Mouse (Mus musculus) kidney, embryonic 15.5 days (tissue): Measurements from ENCODE around the gene Bfsp2. TPM values are rescaled to one million over a fixed set of nuclear protein-coding genes. Genes with fewer than 3 reads are reported as not detected.

Experiments used
- ATAC-seq: fragments of 200-750 bp; cut with Nextera tagmentation; replicated peaks from 2 replicates; pipeline ENCODE4 v1.8.0; 2017; ENCODE audit warnings: moderate TSS enrichment; ENCODE audit not compliant: low FRiP score
- H3K27ac ChIP-seq: fragments of 300-500 bp; sonication (generic); 2 replicates; pipeline ENCODE4 v1.5.1; 2015; ENCODE audit warnings: mild to moderate bottlenecking, inconsistent platforms
- H3K27me3 ChIP-seq: fragments of 300-500 bp; sonication (generic); 2 replicates; pipeline ENCODE4 v1.6.1; 2015; ENCODE audit warnings: inconsistent platforms
- H3K36me3 ChIP-seq: fragments of 300-500 bp; sonication (generic); 2 replicates; pipeline ENCODE4 v1.6.1; 2015; ENCODE audit warnings: inconsistent platforms
- H3K4me1 ChIP-seq: fragments of 300-500 bp; sonication (generic); 2 replicates; pipeline ENCODE4 v1.6.1; 2015; ENCODE audit warnings: inconsistent platforms
- H3K4me2 ChIP-seq: fragments of 300-500 bp; sonication (generic); 2 replicates; pipeline ENCODE4 v1.6.1; 2015; ENCODE audit warnings: moderate library complexity, mild to moderate bottlenecking, inconsistent platforms
- H3K4me3 ChIP-seq: fragments of 300-500 bp; sonication (generic); replicated peaks from 2 replicates; pipeline ENCODE4 v1.5.1; 2015; ENCODE audit warnings: mild to moderate bottlenecking, inconsistent platforms
- H3K9ac ChIP-seq: fragments of 300-500 bp; sonication (generic); 2 replicates; pipeline ENCODE4 v1.6.1; 2015; ENCODE audit warnings: mild to moderate bottlenecking, inconsistent platforms
- H3K9me3 ChIP-seq: fragments of 300-500 bp; sonication (generic); replicated peaks from 2 replicates; pipeline ENCODE4 v1.6.1; 2016; ENCODE audit warnings: inconsistent platforms
- WGBS: fragments of 180-500 bp; shearing (Covaris S2); methylation state at CpG from one replicate; pipeline ENCODE4 v1.1.7; 2015; ENCODE audit warnings: mixed read lengths; 5-methylcytosine and 5-hydroxymethylcytosine counted together
- polyA plus RNA-seq: library from polyadenylated mRNA; unstranded; fragments of >200 nt; fragmentation: Nextera tagmentation; extraction: Ambion mirVana; gene quantifications from 2 replicates; pipeline ENCODE4 v1.2.1, GENCODE M21; 2015

Bfsp2 gene
- polyA plus RNA-seq, 1 experiment from 2014 or later, result 0.27 TPM

GRCm38 (mm10) chr9:103475414-103475813 lies 4.8 kb downstream of the Bfsp2 start:
- Histone ChIP-seq H3K36me3 (no peaks in the 10 kb centered on the region), H3K27ac (no peak overlapping the region), H3K9ac (no peak overlapping the region), H3K4me3 (no peak overlapping the region), H3K4me1 (peaks cover 26% of the 10 kb centered on the region), H3K27me3 (no peaks in the 10 kb centered on the region), H3K9me3 (no peaks in the 10 kb centered on the region), H3K4me2 (no peak overlapping the region)
- ATAC-seq, result no peak
- WGBS, result 79% methylated on average over 6 of the region's 6 CpGs

- no peaks in the 10 kb centered on the region for H3K36me3 ChIP-seq
- WGBS, result 34% methylated on average over 13 of the region's 13 CpGs
- H3K4me2 ChIP-seq, result peak overlapping the region; percentile 37; the same call in 1 of the 2 replicates
- no peak overlapping the region for H3K9ac ChIP-seq
- H3K4me1 ChIP-seq, result peaks cover 26% of the 10 kb centered on the region
- H3K27me3 ChIP-seq, result no peaks in the 10 kb centered on the region
- H3K4me3 ChIP-seq, result no peak overlapping the region
- H3K27ac ChIP-seq, result 0 out of 2 replicates have a peak overlapping the region, but pooled peaks have one; percentile 28
- no peaks in the 10 kb centered on the region for H3K9me3 ChIP-seq
- ATAC-seq, result no peak; the same call in 1 of the 2 replicates
Observed at GRCm38 (mm10) chr9:103473915-103474688, 6.1 kb downstream of the Bfsp2 start.

DNA sequence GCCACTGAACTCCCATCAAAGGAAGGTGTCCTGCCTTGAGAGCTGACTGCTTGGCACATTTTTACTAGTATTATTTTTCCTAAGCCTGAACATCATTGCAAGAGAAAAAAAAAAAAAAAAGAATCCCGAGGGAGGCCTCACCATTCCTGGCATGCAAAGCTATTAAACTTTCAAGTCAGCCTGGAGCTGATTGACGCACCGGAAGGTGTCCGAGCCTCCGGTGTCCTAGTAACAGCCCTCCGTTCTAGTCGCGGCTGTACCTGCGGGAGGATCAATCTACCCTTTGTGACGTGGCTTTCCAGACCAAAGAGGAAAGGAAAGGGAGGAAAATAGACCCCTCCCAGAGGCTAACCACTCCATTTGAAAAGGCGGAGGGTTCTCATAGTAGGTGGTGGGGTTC lies 8.4 kb downstream of the Bfsp2 start:
- WGBS, result 11% methylated on average over 11 of the region's 11 CpGs
- H3K4me2 ChIP-seq, result peak overlapping the region; percentile 42
- H3K27ac ChIP-seq, result no peak overlapping the region

GRCm38 (mm10) chr9:103469516-103469915 lies 10.7 kb downstream of the Bfsp2 start:
- H3K9ac ChIP-seq, result no peak overlapping the region
- ATAC-seq, result no peak
- no peak overlapping the region for H3K4me3 ChIP-seq
- H3K4me2 ChIP-seq, result no peak overlapping the region
- no peak overlapping the region for H3K27ac ChIP-seq
- no peaks in the 10 kb centered on the region for H3K27me3 ChIP-seq
- peaks cover 25% of the 10 kb centered on the region for H3K4me1 ChIP-seq
- H3K9me3 ChIP-seq, result no peaks in the 10 kb centered on the region
- no peaks in the 10 kb centered on the region for H3K36me3 ChIP-seq
- WGBS, result 57% methylated on average over 5 of the region's 5 CpGs

More for the DNA sequence above, 8.4 kb downstream of the Bfsp2 start:
- ATAC-seq, result no peak
- Histone ChIP-seq H3K36me3 (no peaks in the 10 kb centered on the region), H3K4me3 (no peak overlapping the region), H3K9ac (no peak overlapping the region), H3K4me1 (peaks cover 26% of the 10 kb centered on the region), H3K9me3 (no peaks in the 10 kb centered on the region), H3K27me3 (no peaks in the 10 kb centered on the region)

GRCm38 (mm10) chr9:103468911-103469310 lies 11.3 kb downstream of the Bfsp2 start:
- WGBS, result 84% methylated on average over 7 of the region's 7 CpGs
- Histone ChIP-seq H3K9ac (no peak overlapping the region), H3K27me3 (no peaks in the 10 kb centered on the region), H3K4me1 (peaks cover 19% of the 10 kb centered on the region), H3K9me3 (no peaks in the 10 kb centered on the region), H3K27ac (no peak overlapping the region), H3K4me3 (no peak overlapping the region), H3K36me3 (no peaks in the 10 kb centered on the region), H3K4me2 (no peak overlapping the region)
- ATAC-seq, result no peak

- WGBS, result 68% methylated on average over 13 of the region's 13 CpGs
- peaks cover 4% of the 10 kb centered on the region; the same call in 1 of the 2 replicates for H3K4me1 ChIP-seq
- H3K9me3 ChIP-seq, result no peaks in the 10 kb centered on the region
- H3K9ac ChIP-seq, result no peak overlapping the region
- ATAC-seq, result no peak
- no peaks in the 10 kb centered on the region for H3K36me3 ChIP-seq
- no peak overlapping the region for H3K27ac ChIP-seq
- H3K27me3 ChIP-seq, result no peaks in the 10 kb centered on the region
- H3K4me2 ChIP-seq, result no peak overlapping the region
- no peak overlapping the region for H3K4me3 ChIP-seq
Observed at GRCm38 (mm10) chr9:103465711-103466220, 14.5 kb downstream of the Bfsp2 start.

GRCm38 (mm10) chr9:103465293-103465692 lies 14.9 kb downstream of the Bfsp2 start:
- no peaks in the 10 kb centered on the region for H3K27me3 ChIP-seq
- ATAC-seq, result no peak
- no peak overlapping the region for H3K27ac ChIP-seq
- 15% methylated on average over 1 of the region's 1 CpGs for WGBS
- H3K4me3 ChIP-seq, result no peak overlapping the region
- H3K36me3 ChIP-seq, result no peaks in the 10 kb centered on the region
- no peak overlapping the region for H3K4me2 ChIP-seq
- no peaks in the 10 kb centered on the region for H3K4me1 ChIP-seq
- no peaks in the 10 kb centered on the region for H3K9me3 ChIP-seq
- no peak overlapping the region for H3K9ac ChIP-seq

- Histone ChIP-seq H3K4me3 (no peak overlapping the region), H3K9me3 (no peaks in the 10 kb centered on the region), H3K27ac (no peak overlapping the region), H3K36me3 (no peaks in the 10 kb centered on the region), H3K4me1 (no peaks in the 10 kb centered on the region), H3K9ac (no peak overlapping the region), H3K4me2 (no peak overlapping the region), H3K27me3 (no peaks in the 10 kb centered on the region)
- ATAC-seq, result no peak
- 84% methylated on average over 6 of the region's 6 CpGs for WGBS
Observed at GRCm38 (mm10) chr9:103463833-103464232, 16.4 kb downstream of the Bfsp2 start.

- no peaks in the 10 kb centered on the region for H3K36me3 ChIP-seq
- H3K27me3 ChIP-seq, result no peaks in the 10 kb centered on the region
- H3K4me2 ChIP-seq, result no peak overlapping the region
- 71% methylated on average over 2 of the region's 2 CpGs for WGBS
- H3K9ac ChIP-seq, result no peak overlapping the region
- no peak overlapping the region for H3K27ac ChIP-seq
- H3K4me3 ChIP-seq, result no peak overlapping the region
- no peaks in the 10 kb centered on the region for H3K4me1 ChIP-seq
- H3K9me3 ChIP-seq, result no peaks in the 10 kb centered on the region
- ATAC-seq, result no peak
Observed at GRCm38 (mm10) chr9:103459839-103460238, 20.4 kb downstream of the Bfsp2 start.

DNA sequence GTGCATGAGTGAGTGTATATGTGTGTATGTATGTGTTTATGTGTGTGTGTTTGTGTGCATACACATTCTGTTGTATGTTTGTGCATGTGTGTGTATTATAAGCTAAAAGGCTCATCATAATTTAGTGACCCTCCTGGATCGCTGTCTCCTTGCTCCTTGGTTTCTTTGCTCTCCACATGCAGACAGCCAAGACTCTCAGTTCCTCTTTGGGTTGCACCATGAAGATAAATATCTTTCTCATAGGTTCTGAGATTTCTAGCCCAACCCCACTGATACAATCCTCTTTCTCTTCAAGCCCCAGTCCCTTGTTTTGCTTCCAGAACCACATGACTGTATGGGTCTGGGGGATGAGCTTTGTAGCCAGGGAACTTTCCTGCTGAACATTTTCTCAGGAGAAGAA lies 20.9 kb downstream of the Bfsp2 start:
- no peaks in the 10 kb centered on the region for H3K27me3 ChIP-seq
- ATAC-seq, result no peak
- no peak overlapping the region for H3K4me2 ChIP-seq
- WGBS, result 76% methylated on average over 1 of the region's 1 CpGs
- H3K4me3 ChIP-seq, result no peak overlapping the region
- no peak overlapping the region for H3K27ac ChIP-seq
- no peaks in the 10 kb centered on the region for H3K36me3 ChIP-seq
- H3K4me1 ChIP-seq, result no peaks in the 10 kb centered on the region
- no peak overlapping the region for H3K9ac ChIP-seq
- no peaks in the 10 kb centered on the region for H3K9me3 ChIP-seq

GRCm38 (mm10) chr9:103449651-103450050 lies 30.6 kb downstream of the Bfsp2 start:
- no peak for ATAC-seq
- Histone ChIP-seq H3K27ac (no peak overlapping the region), H3K4me3 (no peak overlapping the region), H3K4me2 (no peak overlapping the region), H3K36me3 (no peaks in the 10 kb centered on the region), H3K27me3 (no peaks in the 10 kb centered on the region), H3K4me1 (0 out of 2 replicates have a peak, but pooled peaks cover 7% of the 10 kb centered on the region), H3K9ac (no peak overlapping the region), H3K9me3 (0 out of 2 replicates have a peak, but pooled peaks cover 1% of the 10 kb centered on the region)
- WGBS, result 71% methylated on average over 6 of the region's 6 CpGs

DNA sequence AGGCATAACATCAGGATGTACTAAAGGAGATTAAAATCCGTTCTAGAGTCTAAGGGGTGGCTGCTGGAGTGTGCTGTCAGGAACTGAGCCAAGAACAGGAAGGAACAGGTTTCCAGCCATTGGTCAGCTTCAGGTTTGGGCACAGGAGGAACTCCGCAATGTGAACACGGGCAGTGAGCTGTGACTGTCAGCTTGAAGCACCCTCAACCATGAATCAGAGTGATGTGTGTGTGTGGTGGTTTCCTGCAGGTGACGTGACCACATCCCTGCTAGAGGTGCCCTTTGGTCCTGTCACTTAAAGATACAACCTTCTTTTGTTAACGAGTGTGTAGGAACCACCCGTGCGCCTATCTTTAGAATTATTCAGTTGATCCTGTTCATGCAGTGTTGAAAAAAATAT lies 31.1 kb downstream of the Bfsp2 start:
- Histone ChIP-seq H3K9me3 (0 out of 2 replicates have a peak, but pooled peaks cover 3% of the 10 kb centered on the region), H3K4me3 (no peak overlapping the region), H3K4me2 (no peak overlapping the region), H3K36me3 (no peaks in the 10 kb centered on the region), H3K4me1 (peaks cover 7% of the 10 kb centered on the region; the same call in 1 of the 2 replicates), H3K27me3 (no peaks in the 10 kb centered on the region), H3K27ac (no peak overlapping the region), H3K9ac (no peak overlapping the region)
- ATAC-seq, result no peak; the same call in 1 of the 2 replicates
- 54% methylated on average over 7 of the region's 7 CpGs for WGBS
